Mouse (Mus musculus) lung, adult 2 months (tissue): ENCODE measurements around the gene Tpp1. TPM values are rescaled to one million over a fixed set of nuclear protein-coding genes. Genes with fewer than 3 reads are reported as not detected.

ENCODE experiments used
- DNase-seq: peaks from one replicate; pipeline ENCODE4 v3.0.0; 2022
- H3K4me1 ChIP-seq: fragments of 200-500 bp; 2 replicates; pipeline ENCODE4 v1.6.1; 2011; ENCODE audit warnings: low read length; ENCODE audit not compliant: control insufficient read depth, insufficient read depth
- H3K4me3 ChIP-seq: fragments of 200-500 bp; replicated peaks from 2 replicates; pipeline ENCODE3; 2011; ENCODE audit warnings: low read depth, mild to moderate bottlenecking, control low read depth, low read length; ENCODE audit errors: extremely low read depth
- CTCF ChIP-seq: fragments of 200-500 bp; IDR thresholded peaks from 2 replicates; pipeline ENCODE4 v1.5.1; 2011; ENCODE audit warnings: mild to moderate bottlenecking, low read length, control low read depth; ENCODE audit not compliant: insufficient read depth
- POLR2A ChIP-seq: fragments of 200-500 bp; IDR thresholded peaks from 2 replicates; pipeline ENCODE4 v1.6.1; 2011; ENCODE audit warnings: low read depth, mild to moderate bottlenecking, control low read depth, low read length, borderline replicate concordance; ENCODE audit errors: extremely low read depth
- WGBS: fragments of 180-500 bp; shearing (Covaris S2); methylation state at CpG from one replicate; pipeline ENCODE4 v1.1.7; 2018; 5-methylcytosine and 5-hydroxymethylcytosine counted together
- polyA plus RNA-seq: library from polyadenylated mRNA; depleted of rRNA; stranded (reverse); fragments of >200 nt; gene quantifications from 2 replicates; pipeline ENCODE4 v1.2.3, GENCODE M21; 2012; rRNA removed

The Tpp1 gene
- polyA plus RNA-seq, 1 experiment = 187 TPM

GRCm38 (mm10) chr7:105728701-105729428 is 23.2 kb downstream of the Tpp1 start:
- H3K4me1 ChIP-seq = no peaks in the 10 kb centered on the region
- WGBS = 57% methylated on average over 6 of the region's 6 CpGs
- H3K4me3 ChIP-seq = no peak overlapping the region
- TF ChIP-seq POLR2A = no peak
- no peak for TF ChIP-seq CTCF
- no peak for DNase-seq

DNA sequence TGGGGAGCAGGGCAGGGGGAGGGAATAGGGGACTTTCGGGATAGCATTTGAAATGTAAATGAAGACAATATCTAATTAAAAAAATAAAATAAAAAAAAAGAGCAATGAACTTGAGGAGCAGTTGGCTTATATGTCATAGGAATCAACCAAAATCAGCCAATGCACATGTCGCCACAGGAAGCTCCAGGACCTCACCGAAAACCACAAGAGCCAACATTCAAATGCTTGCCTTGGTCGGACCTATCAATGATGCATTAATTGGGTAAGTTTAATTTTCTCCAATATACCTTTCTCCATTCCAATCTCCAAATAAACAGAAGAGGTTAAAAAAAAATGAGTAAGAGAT is 25.1 kb downstream of the Tpp1 start:
- Histone ChIP-seq H3K4me1 (no peaks in the 10 kb centered on the region), H3K4me3 (no peak overlapping the region)
- 89% methylated on average over 4 of the region's 4 CpGs for WGBS
- TF ChIP-seq POLR2A = no peak
- no peak for TF ChIP-seq CTCF
- no peak for DNase-seq

DNA sequence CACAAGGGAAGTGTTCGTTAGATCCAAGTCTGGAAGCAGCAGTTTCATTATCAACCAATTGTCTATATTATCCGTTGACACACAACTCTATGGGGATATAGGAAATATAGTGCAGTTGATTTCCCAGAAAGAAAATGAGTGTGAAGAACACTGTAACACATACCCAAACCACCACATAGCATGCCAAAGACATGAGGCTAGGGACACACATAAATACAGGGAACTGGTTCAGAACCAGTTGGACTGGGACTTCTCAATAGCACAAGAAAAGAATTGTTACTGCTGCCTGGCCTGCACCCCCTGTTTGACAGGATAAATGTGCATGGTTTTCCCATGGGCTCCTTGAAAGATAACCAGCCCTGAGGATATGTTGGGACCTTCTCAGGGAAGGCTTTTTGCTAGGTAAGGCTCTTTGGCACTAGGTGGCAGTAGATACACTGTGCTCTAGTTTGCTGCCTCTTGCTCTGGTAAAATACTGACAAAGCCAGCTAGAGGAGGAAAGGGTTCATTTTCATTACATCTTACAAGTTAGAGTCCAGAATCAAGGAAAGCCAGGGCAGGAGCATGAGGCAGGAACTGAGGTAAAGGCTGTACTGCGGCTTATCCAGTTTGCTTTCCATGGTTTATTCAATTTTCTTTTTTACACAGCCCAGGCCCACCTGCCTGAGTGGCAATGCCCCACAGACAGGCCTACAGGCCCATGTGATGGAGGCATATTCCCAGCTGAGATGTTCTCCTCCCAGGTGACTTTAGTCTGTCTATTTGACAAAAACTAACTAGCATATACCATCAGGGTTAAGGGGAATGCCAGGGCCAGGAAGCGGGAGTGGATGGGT is 25.7 kb downstream of the Tpp1 start:
- DNase-seq = no peak
- Histone ChIP-seq H3K4me1 (no peaks in the 10 kb centered on the region), H3K4me3 (no peak overlapping the region)
- 79% methylated on average over 4 of the region's 4 CpGs for WGBS
- no peak for TF ChIP-seq POLR2A
- TF ChIP-seq CTCF = peak; percentile 55

DNA sequence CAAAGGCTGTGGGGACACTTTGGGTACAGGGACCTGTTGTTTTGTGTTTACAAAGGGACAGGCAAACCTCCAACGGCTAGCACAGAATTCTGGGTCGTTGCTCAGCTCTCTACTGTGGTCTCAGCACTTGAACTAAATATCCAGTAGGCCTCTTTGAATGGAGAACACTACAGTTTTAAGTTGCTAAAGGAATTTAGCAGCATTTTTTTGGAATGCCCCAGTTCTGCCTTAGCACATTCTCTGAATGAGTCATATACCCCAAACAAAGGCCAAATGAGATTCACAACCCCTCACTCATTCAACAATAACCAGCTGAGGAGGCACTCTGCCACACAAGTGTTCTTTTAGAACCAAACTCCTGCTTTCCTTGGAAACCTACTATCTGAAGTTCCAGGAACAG is 30.1 kb downstream of the Tpp1 start:
- no peak for DNase-seq
- Histone ChIP-seq H3K4me1 (no peaks in the 10 kb centered on the region), H3K4me3 (no peak overlapping the region)
- TF ChIP-seq POLR2A (no peak), CTCF (no peak)
- 58% methylated on average over 2 of the region's 2 CpGs for WGBS

- WGBS = 50% methylated on average over 3 of the region's 3 CpGs
- H3K4me3 ChIP-seq = no peak overlapping the region
- TF ChIP-seq POLR2A (no peak), CTCF (peak; percentile 28; the same call in 1 of the 2 replicates)
- DNase-seq = no peak
- no peaks in the 10 kb centered on the region for H3K4me1 ChIP-seq
These were observed 36.7 kb downstream of the Tpp1 start for GRCm38 (mm10) chr7:105715366-105715765.

DNA sequence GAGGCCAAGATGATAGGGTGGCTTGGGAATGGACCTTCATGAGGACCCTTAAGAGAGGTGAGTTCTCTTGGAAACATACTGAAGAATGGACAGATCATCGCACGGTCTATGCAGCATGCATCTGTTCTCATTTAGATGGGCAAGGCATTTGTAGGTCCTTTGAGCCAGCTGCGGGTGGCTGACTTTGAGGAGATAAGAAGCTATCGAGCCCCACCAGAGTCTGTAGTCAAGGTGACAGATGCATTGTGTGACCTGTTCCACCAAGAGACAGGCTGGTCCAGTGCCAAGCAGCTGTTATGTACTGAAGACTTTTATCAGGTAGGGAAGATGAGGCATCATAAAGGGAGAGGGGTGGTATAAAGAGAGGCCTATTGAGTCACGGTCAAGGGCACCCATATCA is 43.3 kb downstream of the Tpp1 start:
- 89% methylated on average over 5 of the region's 5 CpGs for WGBS
- DNase-seq = no peak
- H3K4me1 ChIP-seq = no peaks in the 10 kb centered on the region
- no peak for TF ChIP-seq POLR2A
- TF ChIP-seq CTCF = no peak
- H3K4me3 ChIP-seq = no peak overlapping the region

DNA sequence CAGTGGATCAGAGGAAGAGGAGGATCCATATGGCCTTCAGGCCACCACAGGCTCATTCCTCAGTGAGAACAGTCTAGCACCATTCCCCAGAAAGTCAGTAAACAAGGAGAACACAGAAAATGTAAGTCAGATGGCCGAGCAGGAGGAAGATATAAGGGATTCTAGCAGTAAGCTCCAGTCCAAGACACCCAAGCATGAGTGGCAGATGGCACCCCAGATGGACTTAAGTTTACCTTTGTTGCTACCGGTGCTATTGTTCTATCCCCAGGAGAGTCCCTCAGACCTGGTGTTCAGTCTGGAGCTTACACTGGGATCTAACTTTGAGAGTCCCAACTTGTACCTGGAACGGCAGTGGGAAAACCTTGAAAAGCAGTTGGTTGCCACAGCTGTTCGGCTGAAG is 48.2 kb downstream of the Tpp1 start:
- 84% methylated on average over 4 of the region's 4 CpGs for whole genome bisulfite sequencing
- TF ChIP-seq CTCF (no peak), POLR2A (no peak)
- DNase-seq = no peak
- H3K4me3 ChIP-seq = no peak overlapping the region
- no peaks in the 10 kb centered on the region for H3K4me1 ChIP-seq

- no peak for TF ChIP-seq CTCF
- TF ChIP-seq POLR2A = no peak
- no peaks in the 10 kb centered on the region for H3K4me1 ChIP-seq
- no peak overlapping the region for H3K4me3 ChIP-seq
- no peak for DNase-seq
- 84% methylated on average over 16 of the region's 16 CpGs for WGBS
These were observed 48.9 kb downstream of the Tpp1 start for GRCm38 (mm10) chr7:105703184-105703583.

Other genes with a start within 250 kb of the Tpp1 start
- gene Smpd1, start 197.9 kb downstream of the Tpp1 start, polyA plus RNA-seq = 80.7 and 90.0 TPM in 2 replicates
- gene Apbb1, start 170.6 kb downstream of the Tpp1 start, polyA plus RNA-seq = 185 and 193 TPM in 2 replicates
- 2.6 and 3.8 TPM in 2 replicates for gene Hpx, start 152.1 kb downstream of the Tpp1 start, polyA plus RNA-seq
- 163 TPM in 2 replicates for gene Trim3, start 118.7 kb downstream of the Tpp1 start, polyA plus RNA-seq
- 95.7 and 110 TPM in 2 replicates for gene Timm10b, start 112.2 kb downstream of the Tpp1 start, polyA plus RNA-seq
- 63.9 and 71.2 TPM in 2 replicates for gene Arfip2, start 111.8 kb downstream of the Tpp1 start, polyA plus RNA-seq
- gene Gm45799, start 111.7 kb downstream of the Tpp1 start, polyA plus RNA-seq = 243 and 295 TPM in 2 replicates
- gene Dnhd1, start 101.4 kb downstream of the Tpp1 start, polyA plus RNA-seq = 1.8 and 2.4 TPM in 2 replicates
- gene Ilk, start 15.6 kb downstream of the Tpp1 start, polyA plus RNA-seq = 159 and 195 TPM in 2 replicates
- 7.5 and 8.4 TPM in 2 replicates for gene Rrp8, start 14.8 kb downstream of the Tpp1 start, polyA plus RNA-seq
- gene Taf10, start 7.9 kb downstream of the Tpp1 start, polyA plus RNA-seq = 276 and 345 TPM in 2 replicates
- gene Dchs1, start 35.4 kb upstream of the Tpp1 start, polyA plus RNA-seq = 13.9 and 14.8 TPM in 2 replicates
- 142 and 172 TPM in 2 replicates for gene Mrpl17, start 58.9 kb upstream of the Tpp1 start, polyA plus RNA-seq
- 4.3 and 5.9 TPM in 2 replicates for gene Gm4070, start 201.7 kb upstream of the Tpp1 start, polyA plus RNA-seq